Mouse (Mus musculus): Measurements from ENCODE around the gene Slc16a14.

DNA sequence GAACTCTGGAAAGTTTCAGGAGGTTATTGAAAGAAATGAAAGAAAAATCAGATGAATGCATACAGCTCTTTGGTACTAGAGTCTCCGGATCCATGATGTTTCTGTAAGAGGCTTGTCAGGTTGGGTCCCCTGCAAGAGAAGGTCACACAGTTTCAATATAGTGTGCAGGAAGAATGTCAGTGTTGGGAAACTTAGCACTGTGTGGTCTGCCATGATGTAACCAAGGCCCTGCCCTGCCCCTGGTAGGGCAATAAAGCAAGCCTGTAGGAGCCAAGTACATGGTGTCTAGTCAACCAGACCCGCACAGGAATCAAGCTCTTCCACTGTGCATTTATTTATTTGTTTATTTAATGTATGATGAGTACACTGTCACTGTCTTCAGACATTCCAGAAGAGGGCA lies 5.4 kb upstream of the Slc16a14 start:
- no peak for TF ChIP-seq CTCF (IDR thresholded peaks at IDR 0.05; ENCODE audit: insufficient read depth, low read depth, low read length)
- TF ChIP-seq POLR2A (IDR thresholded peaks at IDR 0.05; ENCODE audit: insufficient read depth, low read depth, low read length) = no peak

Data from olfactory bulb, adult 2 months (tissue).